Mouse (Mus musculus): ENCODE measurements around the gene Tmem25. TPM values are rescaled to one million over a fixed set of nuclear protein-coding genes. Genes with fewer than 3 reads are reported as not detected.
A peak's percentile ranks its signal among the peaks of the same experiment; 100 is the strongest.
"Not testable (repeated sequence)": the region's sequence is repeated elsewhere in the genome, so short reads cannot be mapped to it uniquely, and the experiment has no call there.

Tmem25 gene
- polyA plus RNA-seq, 1 experiment: 203 TPM

- Histone ChIP-seq H3K4me3 (replicated peaks; ENCODE audit: insufficient read depth, low read depth, low read length) (no peak overlapping the region), H3K27ac (ENCODE audit: insufficient read depth, low read length) (no peak overlapping the region), H3K4me1 (ENCODE audit: control insufficient read depth, insufficient read depth, low read length) (no peaks in the 10 kb centered on the region), H3K27me3 (ENCODE audit: control insufficient read depth, insufficient read depth, low read length) (no peaks in the 10 kb centered on the region)
- DNase-seq: no peak
- 91% methylated on average over 5 of the region's 5 CpGs for WGBS
- TF ChIP-seq CTCF (IDR thresholded peaks at IDR 0.05; ENCODE audit: borderline replicate concordance, insufficient read depth, low read depth, low read length): no peak
- no peak for TF ChIP-seq POLR2A (IDR thresholded peaks at IDR 0.05; ENCODE audit: borderline replicate concordance, insufficient read depth, low read length)
These were observed 27.7 kb downstream of the Tmem25 start for GRCm38 (mm10) chr9:44771376-44771775.

- not testable (repeated sequence) for H3K4me1 ChIP-seq (ENCODE audit: control insufficient read depth, insufficient read depth, low read length); H3K27me3 ChIP-seq (ENCODE audit: control insufficient read depth, insufficient read depth, low read length); H3K27ac ChIP-seq (ENCODE audit: insufficient read depth, low read length); DNase-seq
- 28% methylated on average over 9 of the region's 9 CpGs for WGBS
- peak overlapping the region; percentile 48 for H3K4me3 ChIP-seq (replicated peaks; ENCODE audit: insufficient read depth, low read depth, low read length)
These were observed 31.1 kb downstream of the Tmem25 start for GRCm38 (mm10) chr9:44768029-44768394.

- under 1% methylated on average over 77 of the region's 82 CpGs for WGBS
- peak within 1 kb of the TSS; percentile 88 for H3K27ac ChIP-seq (ENCODE audit: insufficient read depth, low read length)
- H3K4me1 ChIP-seq (ENCODE audit: control insufficient read depth, insufficient read depth, low read length): peaks cover 2% of the 10 kb centered on the region; the same call in 1 of the 2 replicates
- DNase-seq: peak; percentile 87 to 90
- H3K27me3 ChIP-seq (ENCODE audit: control insufficient read depth, insufficient read depth, low read length): no peaks in the 10 kb centered on the region
- peak within 1 kb of the TSS; percentile 64 for H3K4me3 ChIP-seq (replicated peaks; ENCODE audit: insufficient read depth, low read depth, low read length)
- peak; percentile 74 for TF ChIP-seq POLR2A (IDR thresholded peaks at IDR 0.05; ENCODE audit: borderline replicate concordance, insufficient read depth, low read length)
- TF ChIP-seq CTCF (IDR thresholded peaks at IDR 0.05; ENCODE audit: borderline replicate concordance, insufficient read depth, low read depth, low read length): no peak
These were observed 31.7 kb downstream of the Tmem25 start, which contains the start of the genes Arcn1 and Ift46 for GRCm38 (mm10) chr9:44767101-44768028. TSS of gene Arcn1 (minus strand) at chr9:44767845. TSS of gene Ift46 (plus strand) at chr9:44767908.

GRCm38 (mm10) chr9:44760873-44761272 is 38.2 kb downstream of the Tmem25 start:
- Histone ChIP-seq H3K27me3 (ENCODE audit: control insufficient read depth, insufficient read depth, low read length) (no peaks in the 10 kb centered on the region), H3K27ac (ENCODE audit: insufficient read depth, low read length) (no peak overlapping the region), H3K4me1 (ENCODE audit: control insufficient read depth, insufficient read depth, low read length) (peaks cover 2% of the 10 kb centered on the region; the same call in 1 of the 2 replicates), H3K4me3 (replicated peaks; ENCODE audit: insufficient read depth, low read depth, low read length) (no peak overlapping the region)
- DNase-seq: no peak
- 75% methylated on average over 2 of the region's 2 CpGs for WGBS
- no peak for TF ChIP-seq CTCF (IDR thresholded peaks at IDR 0.05; ENCODE audit: borderline replicate concordance, insufficient read depth, low read depth, low read length)
- TF ChIP-seq POLR2A (IDR thresholded peaks at IDR 0.05; ENCODE audit: borderline replicate concordance, insufficient read depth, low read length): no peak

GRCm38 (mm10) chr9:44748473-44748872 is 50.6 kb downstream of the Tmem25 start:
- WGBS: 86% methylated on average over 7 of the region's 7 CpGs
- H3K4me1 ChIP-seq (ENCODE audit: control insufficient read depth, insufficient read depth, low read length): no peaks in the 10 kb centered on the region
- H3K27ac ChIP-seq (ENCODE audit: insufficient read depth, low read length): no peak overlapping the region
- DNase-seq: no peak
- H3K27me3 ChIP-seq (ENCODE audit: control insufficient read depth, insufficient read depth, low read length): no peaks in the 10 kb centered on the region
- no peak overlapping the region for H3K4me3 ChIP-seq (replicated peaks; ENCODE audit: insufficient read depth, low read depth, low read length)
- no peak for TF ChIP-seq POLR2A (IDR thresholded peaks at IDR 0.05; ENCODE audit: borderline replicate concordance, insufficient read depth, low read length)
- TF ChIP-seq CTCF (IDR thresholded peaks at IDR 0.05; ENCODE audit: borderline replicate concordance, insufficient read depth, low read depth, low read length): no peak

GRCm38 (mm10) chr9:44747341-44747740 is 51.8 kb downstream of the Tmem25 start:
- no peak overlapping the region for H3K4me3 ChIP-seq (replicated peaks; ENCODE audit: insufficient read depth, low read depth, low read length)
- no peak for TF ChIP-seq POLR2A (IDR thresholded peaks at IDR 0.05; ENCODE audit: borderline replicate concordance, insufficient read depth, low read length)
- no peak for TF ChIP-seq CTCF (IDR thresholded peaks at IDR 0.05; ENCODE audit: borderline replicate concordance, insufficient read depth, low read depth, low read length)

GRCm38 (mm10) chr9:44746666-44747065 is 52.4 kb downstream of the Tmem25 start:
- Histone ChIP-seq H3K27me3 (ENCODE audit: control insufficient read depth, insufficient read depth, low read length) (no peaks in the 10 kb centered on the region), H3K4me1 (ENCODE audit: control insufficient read depth, insufficient read depth, low read length) (no peaks in the 10 kb centered on the region), H3K4me3 (replicated peaks; ENCODE audit: insufficient read depth, low read depth, low read length) (no peak overlapping the region), H3K27ac (ENCODE audit: insufficient read depth, low read length) (no peak overlapping the region)
- 89% methylated on average over 3 of the region's 3 CpGs for WGBS
- no peak for DNase-seq
- TF ChIP-seq CTCF (IDR thresholded peaks at IDR 0.05; ENCODE audit: borderline replicate concordance, insufficient read depth, low read depth, low read length) (no peak), POLR2A (IDR thresholded peaks at IDR 0.05; ENCODE audit: borderline replicate concordance, insufficient read depth, low read length) (no peak)

More at GRCm38 (mm10) chr9:44747341-44747740, 51.8 kb downstream of the Tmem25 start:
- no peak overlapping the region for H3K27ac ChIP-seq (ENCODE audit: insufficient read depth, low read length)
- H3K4me1 ChIP-seq (ENCODE audit: control insufficient read depth, insufficient read depth, low read length): no peaks in the 10 kb centered on the region
- DNase-seq: no peak
- 96% methylated on average over 3 of the region's 3 CpGs for WGBS
- no peaks in the 10 kb centered on the region for H3K27me3 ChIP-seq (ENCODE audit: control insufficient read depth, insufficient read depth, low read length)

- Histone ChIP-seq H3K4me1 (ENCODE audit: control insufficient read depth, insufficient read depth, low read length) (no peaks in the 10 kb centered on the region), H3K27me3 (ENCODE audit: control insufficient read depth, insufficient read depth, low read length) (no peaks in the 10 kb centered on the region), H3K27ac (ENCODE audit: insufficient read depth, low read length) (no peak overlapping the region), H3K4me3 (replicated peaks; ENCODE audit: insufficient read depth, low read depth, low read length) (no peak overlapping the region)
- DNase-seq: no peak
- 71% methylated on average over 7 of the region's 7 CpGs for WGBS
- no peak for TF ChIP-seq POLR2A (IDR thresholded peaks at IDR 0.05; ENCODE audit: borderline replicate concordance, insufficient read depth, low read length)
- no peak for TF ChIP-seq CTCF (IDR thresholded peaks at IDR 0.05; ENCODE audit: borderline replicate concordance, insufficient read depth, low read depth, low read length)
These were observed 53.7 kb downstream of the Tmem25 start for GRCm38 (mm10) chr9:44745371-44745770.

Other genes starting within 250 kb of the Tmem25 start
- 0.08 and 0.20 TPM in 2 replicates for gene Cxcr5, start 237.4 kb downstream of the Tmem25 start, polyA plus RNA-seq (2012; rRNA removed)
- 41.8 TPM in 2 replicates for gene Ddx6, start 194.4 kb downstream of the Tmem25 start, polyA plus RNA-seq (2012; rRNA removed)
- not detected in 2 replicates for gene Treh, start 126.1 kb downstream of the Tmem25 start, polyA plus RNA-seq (2012; rRNA removed)
- gene Phldb1, start 64.1 kb downstream of the Tmem25 start, polyA plus RNA-seq (2012; rRNA removed): 193 and 194 TPM in 2 replicates
- gene Arcn1, start 31.5 kb downstream of the Tmem25 start, polyA plus RNA-seq (2012; rRNA removed): 61.6 and 61.8 TPM in 2 replicates
- 106 and 110 TPM in 2 replicates for gene Ift46, start 31.4 kb downstream of the Tmem25 start, polyA plus RNA-seq (2012; rRNA removed)
- 0.67 and 1.1 TPM in 2 replicates for gene Ttc36, start 3.8 kb upstream of the Tmem25 start, polyA plus RNA-seq (2012; rRNA removed)
- gene Kmt2a, start 82.0 kb upstream of the Tmem25 start, polyA plus RNA-seq (2012; rRNA removed): 31.3 and 39.0 TPM in 2 replicates
- 989 and 996 TPM in 2 replicates for gene Atp5l, start 121.4 kb upstream of the Tmem25 start, polyA plus RNA-seq (2012; rRNA removed)
- 34.7 and 37.4 TPM in 2 replicates for gene Ube4a, start 166.3 kb upstream of the Tmem25 start, polyA plus RNA-seq (2012; rRNA removed)
- not detected in 2 replicates for gene Cd3g, start 181.1 kb upstream of the Tmem25 start, polyA plus RNA-seq (2012; rRNA removed)
- gene Cd3d, start 182.5 kb upstream of the Tmem25 start, polyA plus RNA-seq (2012; rRNA removed): 0.08 and 0.10 TPM in 2 replicates
- gene Cd3e, start 210.3 kb upstream of the Tmem25 start, polyA plus RNA-seq (2012; rRNA removed): 0.05 and 0.27 TPM in 2 replicates
- 1.1 and 2.4 TPM in 2 replicates for gene Mpzl2, start 240.5 kb upstream of the Tmem25 start, polyA plus RNA-seq (2012; rRNA removed)